Mouse (Mus musculus) heart, embryonic 14.5 days (tissue): ENCODE measurements at regions not wholly inside any gene's neighbourhood (a gene's known extent, or its start where the extent isn't known, plus 50 kb on each side); places are given as distances from the start of the nearest gene placed in this dataset.
A peak's percentile ranks its signal among the peaks of the same experiment; 100 is the strongest.

ENCODE experiments used
- ATAC-seq: fragments of 200-750 bp; cut with Nextera tagmentation; 2 replicates; pipeline ENCODE4 v1.8.0; 2017; ENCODE audit warnings: low read depth, moderate TSS enrichment; ENCODE audit not compliant: insufficient number of reproducible peaks, insufficient read depth, low FRiP score
- H3K27ac ChIP-seq, 2 experiments: fragments of 200-500 bp in 1 of 2; fragments of 300-500 bp in 1 of 2; sonication (generic) in 1 of 2; replicated peaks in 1 of 2; 2 replicates each; pipeline ENCODE4 v1.5.1; 2012 to 2014; ENCODE audit warnings: low read depth in 2 of 2, low read length in 2 of 2, control low read depth in 1 of 2, mild to moderate bottlenecking in 1 of 2, mixed read lengths in 1 of 2; ENCODE audit not compliant: control insufficient read depth in 1 of 2, insufficient read depth in 1 of 2
- H3K27me3 ChIP-seq: fragments of 300-500 bp; sonication (generic); 2 replicates; pipeline ENCODE4 v1.6.1; 2014; ENCODE audit warnings: mild to moderate bottlenecking, low read length, control low read depth; ENCODE audit not compliant: control insufficient read depth, insufficient read depth
- H3K36me3 ChIP-seq: fragments of 300-500 bp; sonication (generic); 2 replicates; pipeline ENCODE4 v1.6.1; 2014; ENCODE audit warnings: mild to moderate bottlenecking, control low read depth, low read length, mixed read lengths; ENCODE audit not compliant: control insufficient read depth, insufficient read depth
- H3K4me1 ChIP-seq, 2 experiments: fragments of 200-500 bp in 1 of 2; fragments of 300-500 bp in 1 of 2; sonication (generic) in 1 of 2; 2 replicates each; pipeline ENCODE4 v1.6.1; 2012 to 2014; ENCODE audit warnings: low read length in 2 of 2, control low read depth in 1 of 2, mixed read lengths in 1 of 2; ENCODE audit not compliant: control insufficient read depth in 2 of 2, insufficient read depth in 2 of 2
- H3K4me2 ChIP-seq: fragments of 300-500 bp; sonication (generic); 2 replicates; pipeline ENCODE4 v1.6.1; 2014; ENCODE audit warnings: mild to moderate bottlenecking, low read length
- H3K4me3 ChIP-seq, 2 experiments: fragments of 200-500 bp in 1 of 2; fragments of 300-500 bp in 1 of 2; sonication (generic) in 1 of 2; 2 replicates each; pipeline ENCODE4 v1.5.1; 2012 to 2014; ENCODE audit warnings: low read length in 2 of 2, mild to moderate bottlenecking in 2 of 2, control low read depth in 1 of 2, low read depth in 1 of 2, moderate library complexity in 1 of 2; ENCODE audit not compliant: control insufficient read depth in 1 of 2, insufficient read depth in 1 of 2
- H3K9ac ChIP-seq: fragments of 300-500 bp; sonication (generic); 2 replicates; pipeline ENCODE4 v1.6.1; 2014; ENCODE audit warnings: mild to moderate bottlenecking, low read length
- H3K9me3 ChIP-seq: fragments of 300-500 bp; sonication (generic); 2 replicates; pipeline ENCODE4 v1.6.1; 2016; ENCODE audit warnings: low read length, control low read depth; ENCODE audit not compliant: control insufficient read depth
- WGBS: fragments of 180-500 bp; shearing (Covaris S2); extraction: QIAGEN DNeasy Blood & Tissue Kit; methylation state at CpG from one replicate; pipeline ENCODE4 v1.1.7; 2014; 5-methylcytosine and 5-hydroxymethylcytosine counted together

- Histone ChIP-seq H3K36me3 (no peaks in the 10 kb centered on the region), H3K4me1 (peaks cover 2 to 6% of the 10 kb centered on the region in 2 experiments; a peak in 2 of 4 replicates), H3K27me3 (no peaks in the 10 kb centered on the region), H3K9me3 (no peaks in the 10 kb centered on the region), H3K4me2 (peak overlapping the region; percentile 22; the same call in 1 of the 2 replicates), H3K9ac (no peak overlapping the region), H3K4me3 (no peak overlapping the region), H3K27ac (no peak overlapping the region)
- no peak for ATAC-seq
- 19% methylated on average over 9 of the region's 9 CpGs for WGBS
Measured at GRCm38 (mm10) chr11:18753856-18754255, 264.9 kb downstream of the Meis1 start.

GRCm38 (mm10) chr11:18753246-18753645 is 265.5 kb downstream of the Meis1 start:
- H3K36me3 ChIP-seq: no peaks in the 10 kb centered on the region
- WGBS: 72% methylated on average over 1 of the region's 1 CpGs
- H3K27me3 ChIP-seq: no peaks in the 10 kb centered on the region
- H3K27ac ChIP-seq: no peak overlapping the region
- no peak overlapping the region for H3K9ac ChIP-seq
- H3K4me1 ChIP-seq: peaks cover 2 to 7% of the 10 kb centered on the region in 2 experiments; a peak in 3 of 4 replicates
- ATAC-seq: no peak
- H3K4me2 ChIP-seq: no peak overlapping the region
- no peaks in the 10 kb centered on the region for H3K9me3 ChIP-seq
- no peak overlapping the region for H3K4me3 ChIP-seq

DNA sequence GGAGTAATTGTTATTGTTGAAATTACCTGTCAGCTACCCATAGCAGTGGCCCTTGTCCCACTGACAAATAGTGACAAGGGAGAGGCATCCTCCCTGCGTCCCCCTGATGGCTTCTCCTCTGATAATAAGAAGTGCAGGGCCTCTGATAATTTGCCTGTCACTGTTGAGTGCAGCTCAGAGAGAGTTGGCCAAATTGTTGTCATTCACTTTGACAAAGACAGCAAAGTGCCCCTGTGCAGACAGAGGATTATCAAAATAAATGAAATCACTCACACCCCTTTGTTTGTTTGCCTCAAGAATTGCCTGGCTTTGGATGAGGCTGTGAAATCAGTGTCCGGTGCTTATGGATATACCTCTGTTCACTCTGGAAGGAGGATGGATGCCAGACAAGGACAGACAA is 266.3 kb downstream of the Meis1 start:
- ATAC-seq: no peak
- no peak overlapping the region for H3K4me3 ChIP-seq
- no peak overlapping the region for H3K27ac ChIP-seq
- 52% methylated on average over 2 of the region's 2 CpGs for WGBS
- peaks cover 2 to 10% of the 10 kb centered on the region in 2 experiments; a peak in 3 of 4 replicates for H3K4me1 ChIP-seq
- H3K9me3 ChIP-seq: no peaks in the 10 kb centered on the region
- H3K27me3 ChIP-seq: no peaks in the 10 kb centered on the region
- H3K36me3 ChIP-seq: no peaks in the 10 kb centered on the region
- no peak overlapping the region for H3K9ac ChIP-seq
- no peak overlapping the region for H3K4me2 ChIP-seq

- 35% methylated on average over 20 of the region's 20 CpGs for WGBS
- peak overlapping the region; percentile 21 to 23; a peak in 2 of 4 replicates for H3K4me3 ChIP-seq
- no peaks in the 10 kb centered on the region for H3K27me3 ChIP-seq
- peak overlapping the region; percentile 34; the same call in 1 of the 2 replicates for H3K9ac ChIP-seq
- H3K36me3 ChIP-seq: no peaks in the 10 kb centered on the region
- H3K9me3 ChIP-seq: no peaks in the 10 kb centered on the region
- no peak overlapping the region for H3K27ac ChIP-seq
- ATAC-seq: no peak
- H3K4me1 ChIP-seq: peaks cover 2 to 10% of the 10 kb centered on the region in 2 experiments; a peak in 3 of 4 replicates
- H3K4me2 ChIP-seq: peak overlapping the region; percentile 58
Measured at GRCm38 (mm10) chr11:18750911-18751841, 267.6 kb downstream of the Meis1 start.

- H3K9ac ChIP-seq: no peak overlapping the region
- no peaks in the 10 kb centered on the region for H3K27me3 ChIP-seq
- H3K4me2 ChIP-seq: no peak overlapping the region
- no peak for ATAC-seq
- peaks cover 2 to 10% of the 10 kb centered on the region in 2 experiments; a peak in 3 of 4 replicates for H3K4me1 ChIP-seq
- no peaks in the 10 kb centered on the region for H3K36me3 ChIP-seq
- H3K4me3 ChIP-seq: no peak overlapping the region
- H3K9me3 ChIP-seq: no peaks in the 10 kb centered on the region
- 89% methylated on average over 2 of the region's 2 CpGs for WGBS
- H3K27ac ChIP-seq: no peak overlapping the region
Measured at GRCm38 (mm10) chr11:18750080-18750375, 268.8 kb downstream of the Meis1 start.

DNA sequence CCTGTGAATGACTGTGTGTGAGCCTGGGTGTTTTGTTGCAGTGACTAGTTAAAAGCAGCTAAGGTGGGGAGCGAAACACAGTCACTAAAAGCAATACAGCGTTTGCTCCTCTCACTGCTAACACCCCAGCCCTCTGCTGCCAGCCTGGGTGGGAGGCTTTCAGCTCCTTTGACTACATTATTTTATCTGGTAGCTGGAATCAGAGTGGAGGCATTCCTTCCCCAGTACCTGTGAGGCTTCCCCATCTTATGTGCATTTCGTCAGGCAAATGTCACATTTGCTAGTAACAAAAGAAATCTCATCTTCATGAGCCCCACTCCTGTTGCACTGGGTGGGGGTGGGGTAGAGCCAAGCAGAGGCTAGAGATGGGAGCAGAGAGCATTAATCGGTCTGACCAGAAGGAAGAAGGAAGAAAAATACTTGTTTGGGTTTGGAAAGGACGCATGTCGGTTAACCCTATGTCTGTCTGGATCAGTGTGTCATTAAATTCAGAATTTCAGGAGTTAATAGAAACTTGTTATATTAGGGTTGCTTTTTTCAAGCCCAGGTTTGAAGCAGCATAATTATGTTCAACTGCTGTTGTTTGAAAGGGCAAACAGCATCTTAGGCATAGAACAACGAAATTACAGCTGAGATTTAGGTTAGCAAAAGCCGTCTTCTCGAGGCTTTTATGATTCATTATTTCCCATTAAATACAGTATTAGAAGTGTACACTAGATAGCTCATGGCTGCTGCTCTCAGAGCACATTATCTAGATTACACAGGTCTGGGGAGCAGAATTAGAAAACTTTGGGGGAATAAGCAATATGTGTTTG is 269.3 kb downstream of the Meis1 start:
- WGBS: 52% methylated on average over 9 of the region's 9 CpGs
- Histone ChIP-seq H3K27ac (no peak overlapping the region), H3K27me3 (no peaks in the 10 kb centered on the region), H3K4me1 (peaks cover 2 to 10% of the 10 kb centered on the region in 2 experiments; a peak in 3 of 4 replicates), H3K4me3 (no peak overlapping the region), H3K4me2 (no peak overlapping the region), H3K9ac (no peak overlapping the region), H3K36me3 (no peaks in the 10 kb centered on the region), H3K9me3 (no peaks in the 10 kb centered on the region)
- no peak for ATAC-seq

GRCm38 (mm10) chr11:18747871-18748461 is 270.8 kb downstream of the Meis1 start:
- Histone ChIP-seq H3K27me3 (no peaks in the 10 kb centered on the region), H3K9me3 (no peaks in the 10 kb centered on the region), H3K36me3 (no peaks in the 10 kb centered on the region), H3K9ac (no peak overlapping the region), H3K4me1 (peaks cover 0 to 10% of the 10 kb centered on the region in 2 experiments; a peak in 3 of 4 replicates), H3K27ac (no peak overlapping the region), H3K4me3 (no peak overlapping the region), H3K4me2 (no peak overlapping the region)
- ATAC-seq: no peak
- 42% methylated on average over 7 of the region's 7 CpGs for whole genome bisulfite sequencing
